Mouse (Mus musculus): Measurements from ENCODE around the gene Ebp. TPM values are rescaled to one million over a fixed set of nuclear protein-coding genes. Genes with fewer than 3 reads are reported as not detected.

Gene Ebp
- 51.0 and 58.1 TPM in 2 replicates for polyA plus RNA-seq (2015; fragmentation: Nextera tagmentation; extraction: Ambion mirVana)

DNA sequence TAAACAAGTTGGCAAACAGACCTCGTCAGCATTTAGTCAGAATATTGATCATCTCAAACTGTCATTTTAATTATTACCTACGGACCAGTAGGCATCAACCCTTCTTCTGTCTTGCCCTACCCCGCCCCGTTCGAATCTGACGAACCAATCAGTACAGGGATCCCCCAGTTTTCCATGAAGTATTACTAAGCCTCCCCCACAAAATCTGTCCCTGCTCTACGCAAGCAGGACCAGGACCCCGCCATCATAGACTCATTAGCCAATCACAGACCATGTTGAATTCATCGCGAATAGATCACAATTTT is at the start of gene Ebp:
TSS of gene Ebp (minus strand) at position 94 of the 305 bp plus-strand sequence.
- Histone ChIP-seq H3K9ac (replicated peaks; ENCODE audit: low read depth) (peak within 1 kb of the TSS; percentile 26; the same call in 1 of the 2 replicates), H3K27ac (ENCODE audit: low read length) (0 out of 2 replicates have a peak within 1 kb of the TSS, but pooled peaks have one; percentile 2), H3K4me1 (ENCODE audit: insufficient read depth, low read depth, low read length) (no peaks in the 10 kb centered on the region), H3K9me3 (ENCODE audit: low read length) (no peaks in the 10 kb centered on the region), H3K36me3 (ENCODE audit: insufficient read depth, low read length) (no peaks in the 10 kb centered on the region), H3K4me2 (replicated peaks; ENCODE audit: low read depth, low read length) (peak within 1 kb of the TSS; percentile 62), H3K4me3 (ENCODE audit: low read depth, low read length) (peak within 1 kb of the TSS; percentile 51), H3K27me3 (replicated peaks; ENCODE audit: insufficient read depth, low read length) (no peaks in the 10 kb centered on the region)
- ATAC-seq, result peak; percentile 13; the same call in 1 of the 2 replicates
- TF ChIP-seq EP300 (IDR thresholded peaks at IDR 0.05) (no peak), CTCF (IDR thresholded peaks at IDR 0.05) (no peak)
- no peak for DNase-seq (ENCODE audit: low spot score)
- WGBS, result 20% methylated on average over 10 of the region's 10 CpGs

DNA sequence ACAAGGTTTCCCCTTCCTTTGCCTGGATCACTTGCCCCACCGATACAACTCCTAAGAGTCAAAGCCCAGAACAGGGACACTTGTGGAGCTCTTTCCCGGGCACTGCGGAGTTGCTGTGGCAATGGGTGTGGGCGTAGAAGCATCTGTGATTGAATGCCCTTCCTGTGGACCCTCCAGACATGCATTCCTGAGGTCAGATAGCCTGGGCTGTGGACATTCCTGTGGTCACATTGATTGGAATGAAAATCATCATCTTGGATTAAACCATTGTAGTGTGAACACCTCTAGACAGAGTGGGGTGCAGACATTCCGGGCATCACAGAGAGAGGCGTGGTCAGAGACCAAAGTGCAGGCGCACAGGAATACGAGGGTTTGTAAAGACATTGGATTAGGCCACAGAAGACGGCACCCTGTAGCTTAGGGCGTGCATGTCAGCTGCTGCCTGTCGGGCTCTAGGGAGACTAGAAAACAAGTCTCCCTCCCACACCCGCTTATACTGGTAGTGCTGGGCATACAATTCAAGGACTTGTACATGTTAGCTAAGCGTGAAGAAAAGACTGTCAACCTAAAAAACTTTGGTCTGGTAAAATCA is 45.6 kb upstream of the Ebp start:
- Histone ChIP-seq H3K4me1 (ENCODE audit: insufficient read depth, low read depth, low read length) (no peaks in the 10 kb centered on the region), H3K9ac (replicated peaks; ENCODE audit: low read depth) (no peak overlapping the region), H3K36me3 (ENCODE audit: insufficient read depth, low read length) (no peaks in the 10 kb centered on the region), H3K27me3 (replicated peaks; ENCODE audit: insufficient read depth, low read length) (no peaks in the 10 kb centered on the region), H3K4me3 (ENCODE audit: low read depth, low read length) (no peak overlapping the region), H3K9me3 (ENCODE audit: low read length) (no peaks in the 10 kb centered on the region), H3K4me2 (replicated peaks; ENCODE audit: low read depth, low read length) (no peak overlapping the region), H3K27ac (ENCODE audit: low read length) (no peak overlapping the region)
- peak; percentile 82 for ATAC-seq
- TF ChIP-seq EP300 (IDR thresholded peaks at IDR 0.05) (no peak), CTCF (IDR thresholded peaks at IDR 0.05) (no peak)
- 65% methylated on average over 13 of the region's 13 CpGs for WGBS
- peak; percentile 23 for DNase-seq (ENCODE audit: low spot score)

DNA sequence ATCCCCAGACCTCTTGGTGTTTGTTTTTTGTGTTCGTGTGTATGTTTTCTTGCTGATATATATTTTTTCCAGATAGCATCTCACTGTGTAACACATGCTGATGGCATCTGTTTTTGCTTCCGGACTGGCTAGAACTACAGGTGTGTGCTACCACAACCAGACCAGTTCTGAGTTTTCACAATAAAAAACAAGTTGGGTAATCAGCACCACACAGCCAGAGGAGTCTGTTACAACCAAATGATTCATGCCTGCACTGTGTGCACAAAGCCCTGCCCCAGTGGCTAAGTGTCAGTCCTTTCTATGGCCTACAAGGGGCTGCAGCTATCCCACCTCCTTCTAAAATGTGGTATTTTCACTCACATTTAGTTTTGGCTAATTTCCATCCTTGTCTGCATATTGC is 43.4 kb upstream of the Ebp start:
- no peaks in the 10 kb centered on the region for H3K36me3 ChIP-seq (ENCODE audit: insufficient read depth, low read length)
- no peak overlapping the region for H3K4me2 ChIP-seq (replicated peaks; ENCODE audit: low read depth, low read length)
- 79% methylated on average over 2 of the region's 2 CpGs for WGBS
- no peaks in the 10 kb centered on the region for H3K4me1 ChIP-seq (ENCODE audit: insufficient read depth, low read depth, low read length)
- H3K27ac ChIP-seq (ENCODE audit: low read length), result no peak overlapping the region
- H3K9ac ChIP-seq (replicated peaks; ENCODE audit: low read depth), result no peak overlapping the region
- no peaks in the 10 kb centered on the region for H3K9me3 ChIP-seq (ENCODE audit: low read length)
- no peaks in the 10 kb centered on the region for H3K27me3 ChIP-seq (replicated peaks; ENCODE audit: insufficient read depth, low read length)
- TF ChIP-seq EP300 (IDR thresholded peaks at IDR 0.05) (no peak), CTCF (IDR thresholded peaks at IDR 0.05) (no peak)
- DNase-seq (ENCODE audit: low spot score) (no peak), ATAC-seq (no peak)
- H3K4me3 ChIP-seq (ENCODE audit: low read depth, low read length), result no peak overlapping the region

- H3K36me3 ChIP-seq (ENCODE audit: insufficient read depth, low read length), result no peaks in the 10 kb centered on the region
- no peak overlapping the region for H3K9ac ChIP-seq (replicated peaks; ENCODE audit: low read depth)
- no peaks in the 10 kb centered on the region for H3K27me3 ChIP-seq (replicated peaks; ENCODE audit: insufficient read depth, low read length)
- no peaks in the 10 kb centered on the region for H3K9me3 ChIP-seq (ENCODE audit: low read length)
- DNase-seq (ENCODE audit: low spot score) (no peak), ATAC-seq (no peak)
- H3K4me3 ChIP-seq (ENCODE audit: low read depth, low read length), result no peak overlapping the region
- H3K27ac ChIP-seq (ENCODE audit: low read length), result no peak overlapping the region
- no peak overlapping the region for H3K4me2 ChIP-seq (replicated peaks; ENCODE audit: low read depth, low read length)
- WGBS, result 81% methylated on average over 3 of the region's 3 CpGs
- TF ChIP-seq CTCF (IDR thresholded peaks at IDR 0.05) (no peak), EP300 (IDR thresholded peaks at IDR 0.05) (no peak)
- no peaks in the 10 kb centered on the region for H3K4me1 ChIP-seq (ENCODE audit: insufficient read depth, low read depth, low read length)
Measured at GRCm38 (mm10) chrX:8233602-8234001, 40.3 kb upstream of the Ebp start.

GRCm38 (mm10) chrX:8230272-8230671 is 37.0 kb upstream of the Ebp start:
- H3K9me3 ChIP-seq (ENCODE audit: low read length), result no peaks in the 10 kb centered on the region
- WGBS, result 70% methylated on average over 4 of the region's 4 CpGs
- TF ChIP-seq EP300 (IDR thresholded peaks at IDR 0.05) (no peak), CTCF (IDR thresholded peaks at IDR 0.05) (no peak)
- no peaks in the 10 kb centered on the region for H3K27me3 ChIP-seq (replicated peaks; ENCODE audit: insufficient read depth, low read length)
- no peak overlapping the region for H3K27ac ChIP-seq (ENCODE audit: low read length)
- H3K4me2 ChIP-seq (replicated peaks; ENCODE audit: low read depth, low read length), result no peak overlapping the region
- H3K4me3 ChIP-seq (ENCODE audit: low read depth, low read length), result no peak overlapping the region
- DNase-seq (ENCODE audit: low spot score) (no peak), ATAC-seq (no peak)
- no peak overlapping the region for H3K9ac ChIP-seq (replicated peaks; ENCODE audit: low read depth)
- H3K36me3 ChIP-seq (ENCODE audit: insufficient read depth, low read length), result no peaks in the 10 kb centered on the region
- H3K4me1 ChIP-seq (ENCODE audit: insufficient read depth, low read depth, low read length), result no peaks in the 10 kb centered on the region

GRCm38 (mm10) chrX:8223473-8223872 is 30.2 kb upstream of the Ebp start:
- Histone ChIP-seq H3K4me1 (ENCODE audit: insufficient read depth, low read depth, low read length) (no peaks in the 10 kb centered on the region), H3K9ac (replicated peaks; ENCODE audit: low read depth) (no peak overlapping the region), H3K27ac (ENCODE audit: low read length) (no peak overlapping the region), H3K27me3 (replicated peaks; ENCODE audit: insufficient read depth, low read length) (no peaks in the 10 kb centered on the region), H3K36me3 (ENCODE audit: insufficient read depth, low read length) (no peaks in the 10 kb centered on the region), H3K4me2 (replicated peaks; ENCODE audit: low read depth, low read length) (no peak overlapping the region), H3K9me3 (ENCODE audit: low read length) (no peaks in the 10 kb centered on the region), H3K4me3 (ENCODE audit: low read depth, low read length) (no peak overlapping the region)
- TF ChIP-seq EP300 (IDR thresholded peaks at IDR 0.05) (no peak), CTCF (IDR thresholded peaks at IDR 0.05) (no peak)
- 81% methylated on average over 7 of the region's 7 CpGs for WGBS
- ATAC-seq, result no peak
- DNase-seq (ENCODE audit: low spot score), result no peak

Measured in lung, postnatal 0 days (tissue).